Mouse (Mus musculus) CD4-positive helper T cell, adult 2 months (primary cell): ENCODE data around the gene Cnot10.

ENCODE experiments used
- DNase-seq: peaks from one replicate; pipeline ENCODE4 v3.0.0-alpha.2; 2012; ENCODE audit warnings: low read depth, missing footprints, low spot score

Gene Cnot10

DNA sequence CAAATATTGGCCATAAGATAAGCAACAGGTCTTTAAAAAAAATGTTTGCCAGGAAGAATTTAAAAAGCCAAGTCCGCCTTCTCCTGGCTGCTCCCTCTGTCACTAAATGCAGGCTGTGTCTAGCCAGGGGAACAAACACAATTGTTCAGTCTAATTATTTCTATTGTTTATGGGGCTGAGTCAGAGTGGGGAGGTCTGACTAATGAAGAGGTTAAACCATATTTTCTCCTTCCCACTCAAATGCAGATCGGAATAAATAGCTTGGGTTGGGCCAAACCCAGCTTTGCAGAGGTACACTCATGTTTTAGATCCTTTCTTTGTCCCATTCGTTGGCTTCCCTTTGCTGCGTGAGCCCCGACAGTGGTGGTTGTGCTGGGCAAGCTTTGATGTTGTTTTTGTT is 9.4 kb upstream of the Cnot10 start:
- no peak for DNase-seq

- peak; percentile 50 for DNase-seq
These were observed 8.5 kb upstream of the Cnot10 start for GRCm38 (mm10) chr9:114648472-114648871.

DNA sequence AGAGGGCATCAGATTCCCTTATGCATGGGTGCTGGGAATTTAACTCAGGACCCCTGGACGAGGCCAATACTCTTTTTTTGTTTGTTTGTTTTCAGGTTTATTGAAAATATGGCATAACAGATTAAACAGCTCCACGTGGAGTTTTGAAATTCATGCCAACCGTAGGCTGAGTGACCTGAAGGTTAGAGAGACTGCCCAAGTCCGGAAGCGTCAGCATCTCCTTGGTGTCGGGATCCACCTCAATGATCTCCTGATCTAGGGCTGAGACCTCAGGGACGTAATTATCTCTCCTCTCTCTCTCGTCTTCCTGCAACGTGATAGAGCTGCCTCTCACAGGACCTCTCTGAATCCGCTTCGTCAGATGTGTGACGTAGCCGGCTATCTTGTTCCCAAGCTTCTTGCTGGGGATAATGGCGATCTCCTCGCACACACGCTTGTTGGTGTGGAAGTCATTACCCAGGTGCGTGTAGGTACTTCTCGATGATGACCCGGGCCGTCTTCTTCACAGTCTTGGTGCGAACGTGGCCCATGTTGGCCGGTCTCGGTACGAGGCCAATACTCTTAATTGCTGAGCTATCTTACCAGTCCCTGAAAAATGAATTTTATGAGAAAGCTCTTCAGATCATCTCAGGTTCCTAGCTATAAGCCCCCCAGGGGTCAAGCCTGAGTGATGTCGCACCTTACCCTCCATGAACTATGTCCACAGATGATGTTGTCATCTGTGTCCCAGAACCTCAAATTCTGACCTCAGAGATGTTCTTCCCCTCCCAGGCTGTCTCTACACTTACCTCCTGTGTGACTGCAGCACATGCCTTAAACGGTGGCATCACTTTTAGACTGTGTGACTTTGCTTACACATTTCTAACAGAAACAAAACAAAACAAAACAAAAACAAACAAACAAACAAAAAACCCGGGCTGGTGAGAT is 7.8 kb upstream of the Cnot10 start:
- no peak for DNase-seq

DNA sequence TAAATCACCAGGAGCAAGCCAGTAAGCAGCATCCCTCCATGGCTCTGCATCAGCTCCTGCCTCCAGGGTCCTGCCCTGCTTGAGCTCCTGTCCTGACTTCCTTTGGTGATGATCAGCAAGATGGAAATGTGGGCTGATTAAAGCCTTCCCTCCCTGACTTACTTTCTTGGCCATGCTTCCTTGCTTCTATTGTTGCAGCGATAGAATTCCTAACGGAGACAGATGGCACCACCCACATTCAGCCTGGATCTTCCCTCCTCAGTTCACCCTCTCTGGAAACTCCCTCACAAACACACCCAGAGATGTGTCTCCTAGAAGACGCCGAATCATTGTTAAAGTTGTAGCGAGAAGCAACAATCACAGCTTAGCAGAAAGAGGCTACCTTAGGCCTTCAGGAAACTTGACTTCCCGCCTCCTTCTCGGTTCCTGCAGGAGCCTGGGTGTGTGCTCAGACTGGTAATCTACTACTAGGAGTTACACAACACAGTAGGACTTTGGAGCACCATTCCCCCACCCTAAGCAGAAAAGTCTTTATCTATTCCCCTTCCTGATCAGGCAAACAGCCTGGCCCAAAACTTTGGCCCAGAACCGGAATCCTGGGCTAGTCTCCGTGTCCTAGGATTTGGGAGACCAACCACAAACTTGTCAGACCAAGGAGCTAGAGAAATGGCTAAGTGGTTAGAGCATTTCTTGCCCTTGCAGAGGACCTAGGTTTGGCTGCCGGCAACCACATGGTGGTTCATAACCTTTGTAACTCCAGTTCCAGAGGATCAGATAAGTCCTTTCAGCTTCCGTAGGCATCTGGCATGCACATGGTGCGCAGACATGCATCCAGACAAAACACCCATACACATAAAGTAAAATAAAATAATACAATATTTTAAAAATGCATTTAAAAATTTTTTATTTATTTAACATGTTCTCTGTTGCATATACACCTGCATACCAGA is 6.8 kb upstream of the Cnot10 start:
- no peak for DNase-seq

- no peak for DNase-seq
These were observed 717 bp downstream of the Cnot10 start for GRCm38 (mm10) chr9:114639186-114639748.

- DNase-seq, result no peak
These were observed 3.2 kb downstream of the Cnot10 start for GRCm38 (mm10) chr9:114636751-114637150.

- DNase-seq, result no peak
These were observed 3.8 kb downstream of the Cnot10 start for GRCm38 (mm10) chr9:114636150-114636549.

GRCm38 (mm10) chr9:114632331-114632730 is 7.7 kb downstream of the Cnot10 start:
- no peak for DNase-seq

DNA sequence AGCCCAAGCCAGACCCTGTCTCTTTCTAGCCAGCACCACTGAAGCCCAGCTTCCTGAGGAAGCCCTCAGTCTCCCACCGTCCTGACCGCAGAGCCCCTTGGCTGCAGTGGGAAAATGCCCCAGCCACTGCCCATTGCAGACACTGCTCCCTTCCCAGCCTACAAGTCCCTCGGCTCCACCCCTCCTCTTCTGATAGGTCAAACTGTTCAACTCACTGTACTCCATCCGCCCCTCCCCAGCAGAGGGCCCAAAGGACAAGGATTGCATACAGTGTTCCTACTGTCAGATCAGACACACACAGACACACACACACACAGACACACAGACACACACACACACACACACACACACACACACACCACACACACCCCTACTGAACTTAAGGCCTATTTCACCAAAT is 13.3 kb downstream of the Cnot10 start:
- no peak for DNase-seq

DNA sequence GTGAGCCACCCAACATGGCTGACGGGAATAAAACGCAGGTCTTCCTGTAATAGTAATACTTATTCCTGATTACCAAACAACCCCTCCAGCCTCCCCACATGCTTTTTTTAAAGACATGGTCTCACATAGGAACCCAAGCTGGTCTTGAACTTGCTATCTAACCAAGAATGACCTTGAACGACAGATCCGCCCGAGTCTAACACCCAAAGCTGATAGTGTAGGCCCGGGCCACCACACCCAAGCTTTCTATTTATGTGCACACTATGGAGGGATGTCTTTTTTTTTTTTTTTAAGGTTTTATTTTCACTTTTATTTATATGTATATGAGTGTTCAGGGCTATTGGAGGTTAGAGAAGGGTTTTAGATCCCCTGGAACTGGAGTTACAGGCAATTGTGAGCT is 15.8 kb downstream of the Cnot10 start:
- DNase-seq, result no peak

GRCm38 (mm10) chr9:114621149-114621548 is 18.8 kb downstream of the Cnot10 start:
- no peak for DNase-seq

- DNase-seq, result no peak
These were observed 25.6 kb downstream of the Cnot10 start for GRCm38 (mm10) chr9:114614176-114614953.

GRCm38 (mm10) chr9:114613026-114613425 is 27.0 kb downstream of the Cnot10 start:
- DNase-seq, result peak; percentile 49

DNA sequence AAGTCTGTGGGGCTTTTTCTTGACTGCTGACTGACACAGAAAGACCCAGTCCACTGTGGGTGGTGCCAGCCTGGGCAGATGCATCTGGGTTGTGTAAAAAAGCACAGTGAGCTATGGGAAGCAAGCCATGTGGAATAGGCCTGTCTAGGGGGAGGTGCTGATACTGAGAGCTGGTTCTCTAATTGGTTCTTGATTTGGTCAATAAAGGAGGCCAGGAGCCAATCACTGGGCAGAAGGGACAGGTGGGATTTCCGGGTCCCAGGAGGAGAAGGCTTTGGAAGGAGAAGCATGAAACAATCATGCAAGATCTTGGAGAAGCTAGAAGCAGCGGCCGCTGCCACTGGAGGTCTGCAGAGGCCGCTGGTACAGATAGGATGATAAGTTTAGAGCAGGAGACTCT is 27.4 kb downstream of the Cnot10 start:
- DNase-seq, result no peak

GRCm38 (mm10) chr9:114610266-114610665 is 29.7 kb downstream of the Cnot10 start:
- no peak for DNase-seq

DNA sequence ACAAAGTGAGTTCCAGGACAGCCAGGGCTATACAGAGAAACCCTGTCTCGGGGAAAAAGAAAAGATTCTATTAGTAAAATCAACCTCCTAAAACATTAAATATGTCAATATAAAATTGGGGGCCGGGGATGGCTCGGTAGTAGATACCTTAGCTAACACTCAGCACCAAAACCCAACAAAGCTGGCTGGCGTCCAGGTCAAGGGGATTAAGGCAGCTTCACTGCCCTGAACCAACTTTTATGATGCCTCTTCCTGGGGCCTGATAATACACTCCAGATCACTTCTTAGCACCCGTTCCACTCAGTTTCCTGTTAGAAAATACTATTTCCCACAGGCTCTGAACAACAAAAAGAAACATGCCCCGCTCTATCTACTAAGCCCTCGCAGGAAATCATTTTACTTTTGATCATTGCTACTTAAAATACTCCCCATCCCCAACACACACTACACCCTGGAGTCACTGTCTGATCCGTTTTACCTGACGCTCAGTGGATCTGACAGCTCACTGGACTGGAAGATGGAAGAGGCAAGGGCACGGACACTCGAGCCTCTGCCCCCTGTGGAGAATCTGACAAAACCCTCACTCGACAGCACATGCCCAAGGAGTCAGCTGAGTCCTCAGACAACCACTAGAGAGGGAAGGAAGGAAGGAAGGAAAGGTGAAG is 36.0 kb downstream of the Cnot10 start:
- DNase-seq, result no peak

DNA sequence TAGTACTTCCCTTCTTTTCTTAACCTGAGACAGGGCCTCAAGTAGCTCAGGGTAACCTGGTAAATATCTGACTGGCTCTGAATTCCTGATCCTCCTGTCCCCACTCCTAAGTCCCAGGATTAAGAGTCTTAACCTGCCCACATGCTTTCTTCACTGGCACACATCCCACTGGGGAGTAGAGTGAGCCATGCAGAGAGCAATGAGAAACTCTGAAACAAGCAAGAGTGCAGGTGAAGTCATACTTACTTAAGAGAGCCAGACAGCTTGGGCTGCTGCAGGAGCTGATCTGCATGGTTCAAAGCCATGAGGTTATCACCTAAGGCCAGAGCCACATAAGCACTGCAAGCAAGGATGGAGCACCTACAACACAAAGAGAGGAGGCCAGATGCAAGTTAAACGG is 38.9 kb downstream of the Cnot10 start:
- no peak for DNase-seq

GRCm38 (mm10) chr9:114585017-114585345 is 55.0 kb downstream of the Cnot10 start:
- DNase-seq, result no peak

- no peak for DNase-seq
These were observed 55.6 kb downstream of the Cnot10 start for GRCm38 (mm10) chr9:114584183-114585016.

- DNase-seq, result peak; percentile 55
These were observed 56.2 kb downstream of the Cnot10 start for GRCm38 (mm10) chr9:114583812-114584182.
